24 mouse cellular contexts compared by ENCODE assay signal in genomic region chr6:143888556-143888955, GRCm38 (mm10).
"Had no signal": no experiment of that assay in that cellular context is flagged by ENCODE, and none has a peak within 500 bp of the region (broad histone marks: within the 10 kb centered on the region; RNA-seq: fewer than 3 reads in every experiment).

No protein-coding gene starts in this region.

- H3K36me3 ChIP-seq: kidney, embryonic 15.5 days; liver, embryonic 12.5 days; liver, embryonic 15.5 days; lung, embryonic 15.5 days; midbrain, embryonic 15.5 days; neural tube, embryonic 12.5 days; neural tube, embryonic 15.5 days; stomach, embryonic 15.5 days had no signal

- ATAC-seq: liver, embryonic 12.5 days; midbrain, embryonic 15.5 days had no signal

- H3K9me3 ChIP-seq: kidney, embryonic 15.5 days; limb, embryonic 12.5 days; liver, embryonic 12.5 days; liver, embryonic 15.5 days; lung, embryonic 15.5 days; megakaryocyte, embryonic 14.5 days; midbrain, embryonic 15.5 days; neural tube, embryonic 12.5 days; neural tube, embryonic 15.5 days; stomach, embryonic 15.5 days had no signal

- H3K9ac ChIP-seq: kidney, embryonic 15.5 days; limb, embryonic 12.5 days; liver, embryonic 12.5 days; liver, embryonic 15.5 days; lung, embryonic 15.5 days; midbrain, embryonic 15.5 days; neural tube, embryonic 12.5 days; neural tube, embryonic 15.5 days; stomach, embryonic 15.5 days had no signal

- H3K27ac ChIP-seq: kidney, embryonic 15.5 days; layer of hippocampus, adult 2 months; left cerebral cortex, adult 2 months; limb, embryonic 12.5 days; liver, embryonic 12.5 days; liver, embryonic 15.5 days; lung, embryonic 15.5 days; midbrain, embryonic 15.5 days; neural tube, embryonic 12.5 days; neural tube, embryonic 15.5 days; stomach, embryonic 15.5 days had no signal

- H3K27me3 ChIP-seq: kidney, embryonic 15.5 days; limb, embryonic 12.5 days; liver, embryonic 12.5 days; liver, embryonic 15.5 days; lung, embryonic 15.5 days; megakaryocyte, embryonic 14.5 days; midbrain, embryonic 15.5 days; neural tube, embryonic 12.5 days; neural tube, embryonic 15.5 days; stomach, embryonic 15.5 days had no signal

- H3K4me3 ChIP-seq: kidney, embryonic 15.5 days; layer of hippocampus, adult 2 months; left cerebral cortex, adult 2 months; limb, embryonic 12.5 days; liver, embryonic 12.5 days; liver, embryonic 15.5 days; lung, embryonic 15.5 days; megakaryocyte, embryonic 14.5 days; midbrain, embryonic 15.5 days; neural tube, embryonic 12.5 days; neural tube, embryonic 15.5 days; stomach, embryonic 15.5 days had no signal

- H3K4me1 ChIP-seq: kidney, embryonic 15.5 days; liver, embryonic 12.5 days; liver, embryonic 15.5 days; lung, embryonic 15.5 days; megakaryocyte, embryonic 14.5 days; midbrain, embryonic 15.5 days; neural tube, embryonic 12.5 days; neural tube, embryonic 15.5 days; stomach, embryonic 15.5 days had no signal

- DNase-seq: kidney, adult 8-10 months; kidney, postnatal 14 days; layer of hippocampus, postnatal 36 days; liver; lung, adult 18-20 months; lung, postnatal 10 days; lung, postnatal 36 days; retina, postnatal 1 day; right cerebral cortex, postnatal 25 days; spleen, adult 18-20 months; thymus, postnatal 25 days had no signal

- H3K4me2 ChIP-seq: kidney, embryonic 15.5 days; limb, embryonic 12.5 days; liver, embryonic 12.5 days; liver, embryonic 15.5 days; lung, embryonic 15.5 days; midbrain, embryonic 11.5 days; midbrain, embryonic 15.5 days; neural tube, embryonic 12.5 days; neural tube, embryonic 15.5 days; stomach, embryonic 15.5 days had no signal
